Mouse (Mus musculus): Measurements from ENCODE around the gene Dpt. TPM values are rescaled to one million over a fixed set of nuclear protein-coding genes. Genes with fewer than 3 reads are reported as not detected.
"Not testable (repeated sequence)": the region's sequence is repeated elsewhere in the genome, so short reads cannot be mapped to it uniquely, and the experiment has no call there.

Dpt gene
- total and polyA plus RNA-seq, 3 experiments = not detected

GRCm38 (mm10) chr1:164855700-164856099, 59.3 kb downstream of the Dpt start:
- dilution Hi-C loops (cut with MboI; ENCODE audit: extremely low pct_ligation_motif_present, extremely low pct_unique_long_range_greater_than_20kb, low sequenced_read_pairs); H3K27ac ChIP-seq (ENCODE audit: insufficient read depth, low read depth); H3K4me2 ChIP-seq (ENCODE audit: insufficient read depth, low read depth, poor library complexity, severe bottlenecking); H3K4me1 ChIP-seq (ENCODE audit: control insufficient read depth in 1 of 2, insufficient read depth in 2 of 2); H3K36me3 ChIP-seq (replicated peaks in 1 of 2; ENCODE audit: control insufficient read depth in 1 of 2, insufficient read depth in 1 of 2, low read length in 1 of 2); H3K9ac ChIP-seq (ENCODE audit: insufficient read depth, low read depth); H3K79me2 ChIP-seq (replicated peaks; ENCODE audit: control insufficient read depth, extremely low read depth, insufficient read depth, poor library complexity, severe bottlenecking); H3K4me3 ChIP-seq (replicated peaks in 1 of 3; ENCODE audit: low read depth in 2 of 3, low read length in 2 of 3, poor library complexity in 1 of 3); H3K27me3 ChIP-seq (replicated peaks); in situ Hi-C loops (cut with MboI; ENCODE audit: low pct_ligation_motif_present, low pct_unique_long_range_greater_than_20kb, low sequenced_read_pairs); H3K9me3 ChIP-seq (replicated peaks; ENCODE audit: low read length): not testable (repeated sequence)
- 0 out of 2 replicates have a peak, but pooled peaks have one; percentile 22 for TF ChIP-seq BHLHE40 (IDR thresholded peaks at IDR 0.05; ENCODE audit: low read depth, low read length)
- peak; percentile 31; the same call in 1 of the 2 replicates for TF ChIP-seq JUN (IDR thresholded peaks at IDR 0.05; ENCODE audit: insufficient read depth, low read depth, low read length)
- 0 out of 2 replicates have a peak, but pooled peaks have one; percentile 35 for TF ChIP-seq IRF4 (IDR thresholded peaks at IDR 0.05; ENCODE audit: low read depth, low read length)
- peak; percentile 38; the same call in 1 of the 2 replicates for TF ChIP-seq ETS1 (conservative IDR thresholded peaks at IDR 0.05; ENCODE audit: low read depth, low read length)
- TF ChIP-seq MEF2A (IDR thresholded peaks at IDR 0.05; ENCODE audit: borderline replicate concordance, low read depth, low read length) = peak; percentile 83
- peak; percentile 42 for DNase-seq (ENCODE audit: extremely low read depth)

GRCm38 (mm10) chr1:164859952-164860351, 63.5 kb downstream of the Dpt start:
- dilution Hi-C loops (cut with MboI; ENCODE audit: extremely low pct_ligation_motif_present, extremely low pct_unique_long_range_greater_than_20kb, low sequenced_read_pairs) = no loop called here
- Histone ChIP-seq H3K27me3 (replicated peaks) (no peaks in the 10 kb centered on the region), H3K4me1 (ENCODE audit: control insufficient read depth in 1 of 2, insufficient read depth in 2 of 2) (no peaks in the 10 kb centered on the region), H3K79me2 (replicated peaks; ENCODE audit: control insufficient read depth, extremely low read depth, insufficient read depth, poor library complexity, severe bottlenecking) (no peaks in the 10 kb centered on the region), H3K9me3 (replicated peaks; ENCODE audit: low read length) (no peaks in the 10 kb centered on the region), H3K9ac (ENCODE audit: insufficient read depth, low read depth) (no peak overlapping the region), H3K27ac (ENCODE audit: insufficient read depth, low read depth) (no peak overlapping the region), H3K4me3 (replicated peaks in 1 of 3; ENCODE audit: low read depth in 2 of 3, low read length in 2 of 3, poor library complexity in 1 of 3) (no peak overlapping the region), H3K4me2 (ENCODE audit: insufficient read depth, low read depth, poor library complexity, severe bottlenecking) (no peak overlapping the region), H3K36me3 (replicated peaks in 1 of 2; ENCODE audit: control insufficient read depth in 1 of 2, insufficient read depth in 1 of 2, low read length in 1 of 2) (no peaks in the 10 kb centered on the region)
- no peak for TF ChIP-seq HCFC1 (IDR thresholded peaks at IDR 0.05; ENCODE audit: low read depth, low read length)
- no peak for TF ChIP-seq MAZ (IDR thresholded peaks at IDR 0.05; ENCODE audit: low read depth, low read length)
- no peak for TF ChIP-seq JUND (conservative IDR thresholded peaks at IDR 0.05; ENCODE audit: low read depth, low read length)
- TF ChIP-seq POLR2AphosphoS2 (IDR thresholded peaks at IDR 0.05; ENCODE audit: low read depth, low read length) = no peak
- no peak for TF ChIP-seq SIN3A (IDR thresholded peaks at IDR 0.05; ENCODE audit: low read length)
- TF ChIP-seq USF1 (IDR thresholded peaks at IDR 0.05; ENCODE audit: low read depth, low read length) = no peak
- no peak for TF ChIP-seq MEF2A (IDR thresholded peaks at IDR 0.05; ENCODE audit: borderline replicate concordance, low read depth, low read length)
- TF ChIP-seq MAFK (IDR thresholded peaks at IDR 0.05; ENCODE audit: insufficient replicate concordance, low read length) = no peak
- TF ChIP-seq RCOR1 (conservative IDR thresholded peaks at IDR 0.05; ENCODE audit: low read depth, low read length) = no peak
- TF ChIP-seq BHLHE40 (IDR thresholded peaks at IDR 0.05; ENCODE audit: low read depth, low read length) = no peak
- TF ChIP-seq TCF12 (IDR thresholded peaks at IDR 0.05; ENCODE audit: low read depth, low read length) = no peak
- TF ChIP-seq RAD21 (IDR thresholded peaks at IDR 0.05; ENCODE audit: low read depth, low read length) = no peak
- TF ChIP-seq USF2 (conservative IDR thresholded peaks at IDR 0.05; ENCODE audit: low read depth, low read length) = no peak
- TF ChIP-seq CHD2 (IDR thresholded peaks at IDR 0.05; ENCODE audit: low read length) = no peak
- no peak for TF ChIP-seq MYC (IDR thresholded peaks at IDR 0.05; ENCODE audit: low read depth, low read length)
- TF ChIP-seq IRF4 (IDR thresholded peaks at IDR 0.05; ENCODE audit: low read depth, low read length) = no peak
- no peak for TF ChIP-seq E2F4 (IDR thresholded peaks at IDR 0.05; ENCODE audit: insufficient replicate concordance, low read depth, low read length)
- TF ChIP-seq CHD1 (IDR thresholded peaks at IDR 0.05; ENCODE audit: low read depth, low read length) = no peak
- TF ChIP-seq UBTF (IDR thresholded peaks at IDR 0.05; ENCODE audit: low read depth, low read length) = no peak
- DNase-seq (ENCODE audit: extremely low read depth) = no peak
- in situ Hi-C loops (cut with MboI; ENCODE audit: low pct_ligation_motif_present, low pct_unique_long_range_greater_than_20kb, low sequenced_read_pairs) = no loop called here

Measured in CH12.LX (cell line).